Mouse (Mus musculus) bone marrow macrophage, adult 2 months (primary cell): ENCODE measurements around the gene Frmd4b.

Source experiments
- CTCF ChIP-seq: IDR thresholded peaks from 2 replicates; pipeline ENCODE4 v1.5.1; 2012; ENCODE audit warnings: low read depth, mild to moderate bottlenecking, low read length, moderate library complexity
- POLR2A ChIP-seq: IDR thresholded peaks from 2 replicates; pipeline ENCODE4 v1.6.1; 2012; ENCODE audit warnings: mild to moderate bottlenecking, low read depth, low read length, borderline replicate concordance

GRCm38 (mm10) chr6:97447020-97447419 lies 170.3 kb downstream of the Frmd4b start:
- TF ChIP-seq POLR2A (no peak), CTCF (no peak)
